Mouse (Mus musculus) spleen, adult 2 months (tissue): ENCODE data around the gene Abcc9. TPM values are rescaled to one million over a fixed set of nuclear protein-coding genes. Genes with fewer than 3 reads are reported as not detected.

Source experiments
- DNase-seq, 2 experiments: peaks; one replicate each; pipeline versions ENCODE4 v3.0.0 to v3.0.0-alpha.2; 2012 to 2021; ENCODE audit warnings: low spot score in 2 of 2, low read depth in 1 of 2
- H3K27ac ChIP-seq: fragments of 200-500 bp; 2 replicates; pipeline ENCODE4 v1.5.1; 2012; ENCODE audit warnings: low read length, inconsistent platforms; ENCODE audit not compliant: insufficient read depth
- H3K27me3 ChIP-seq: fragments of 200-500 bp; 2 replicates; pipeline ENCODE4 v1.6.1; 2012; ENCODE audit warnings: mild to moderate bottlenecking, moderate library complexity, low read length, inconsistent platforms; ENCODE audit not compliant: control insufficient read depth, insufficient read depth
- H3K36me3 ChIP-seq: fragments of 200-500 bp; 2 replicates; pipeline ENCODE4 v1.6.1; 2012; ENCODE audit warnings: mild to moderate bottlenecking, low read length, inconsistent platforms; ENCODE audit not compliant: control insufficient read depth, insufficient read depth
- H3K4me1 ChIP-seq: fragments of 200-500 bp; 2 replicates; pipeline ENCODE4 v1.6.1; 2011; ENCODE audit warnings: inconsistent platforms; ENCODE audit not compliant: control insufficient read depth, insufficient read depth, insufficient read length
- H3K4me3 ChIP-seq: fragments of 200-500 bp; 2 replicates; pipeline ENCODE4 v1.5.1; 2011; ENCODE audit warnings: mild to moderate bottlenecking, inconsistent platforms; ENCODE audit not compliant: insufficient read depth, insufficient read length; ENCODE audit errors: extremely low read depth
- CTCF ChIP-seq: fragments of 200-500 bp; IDR thresholded peaks from 2 replicates; pipeline ENCODE4 v1.5.1; 2011; ENCODE audit warnings: mild to moderate bottlenecking, inconsistent platforms; ENCODE audit not compliant: insufficient read depth, insufficient read length, insufficient replicate concordance; ENCODE audit errors: extremely low read depth
- POLR2A ChIP-seq: fragments of 200-500 bp; IDR thresholded peaks from 2 replicates; pipeline ENCODE4 v1.6.1; 2011; ENCODE audit warnings: low read depth, low read length, inconsistent platforms
- WGBS: fragments of 180-500 bp; shearing (Covaris S2); methylation state at CpG from one replicate; pipeline ENCODE4 v1.1.7; 2018; 5-methylcytosine and 5-hydroxymethylcytosine counted together
- polyA plus RNA-seq: library from polyadenylated mRNA; depleted of rRNA; stranded (reverse); fragments of >200 nt; gene quantifications from 2 replicates; pipeline ENCODE4 v1.2.3, GENCODE M21; 2012

The Abcc9 gene
- polyA plus RNA-seq, 1 experiment: 1.8 TPM

DNA sequence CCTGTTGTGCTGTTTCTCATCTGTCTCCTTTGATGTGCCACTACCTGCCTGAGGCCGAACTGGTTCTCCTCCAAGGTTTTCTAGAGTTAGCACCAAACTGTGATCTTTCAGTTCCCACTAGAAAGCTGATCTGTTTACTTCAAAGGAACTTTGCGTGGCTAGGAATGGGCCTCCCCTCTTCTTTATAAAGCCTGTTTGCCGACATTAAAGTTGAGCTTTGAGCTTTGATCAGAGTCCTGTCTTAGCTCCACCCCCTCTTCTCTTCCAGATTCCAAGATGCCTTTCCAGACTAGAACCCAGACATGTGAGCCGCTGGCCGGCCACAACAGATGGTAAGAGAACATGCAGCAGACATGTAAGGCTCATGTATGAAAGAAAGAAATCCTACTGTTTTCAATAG lies 47.6 kb downstream of the Abcc9 start:
- Histone ChIP-seq H3K36me3 (no peaks in the 10 kb centered on the region), H3K4me3 (no peak overlapping the region), H3K4me1 (no peaks in the 10 kb centered on the region), H3K27me3 (no peaks in the 10 kb centered on the region), H3K27ac (no peak overlapping the region)
- TF ChIP-seq POLR2A (no peak), CTCF (no peak)
- WGBS: 78% methylated on average over 5 of the region's 5 CpGs
- no peak for DNase-seq

DNA sequence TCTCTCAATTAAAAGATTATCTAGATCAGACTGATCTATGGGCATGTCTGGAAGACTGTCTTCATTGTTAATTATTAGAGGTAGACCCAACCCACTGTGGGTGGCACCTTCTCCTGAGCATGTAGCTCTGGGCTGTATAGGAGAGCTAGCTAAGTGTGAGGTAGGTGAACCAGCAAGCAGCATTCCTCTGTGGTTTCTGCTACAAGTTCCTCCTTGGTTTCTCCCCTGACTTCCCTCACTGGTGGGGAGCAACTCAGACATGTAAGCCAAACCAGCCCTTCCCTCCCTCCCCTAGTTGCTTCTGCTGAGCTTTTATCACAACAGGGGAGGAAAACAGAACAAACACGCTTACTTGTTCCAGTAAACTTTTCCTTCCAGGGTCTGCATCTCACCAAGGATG lies 49.9 kb downstream of the Abcc9 start:
- H3K27me3 ChIP-seq: no peaks in the 10 kb centered on the region
- no peaks in the 10 kb centered on the region for H3K4me1 ChIP-seq
- TF ChIP-seq CTCF (no peak), POLR2A (no peak)
- no peak overlapping the region for H3K27ac ChIP-seq
- no peaks in the 10 kb centered on the region for H3K36me3 ChIP-seq
- no peak overlapping the region for H3K4me3 ChIP-seq
- DNase-seq: no peak
- WGBS: 54% methylated on average over 1 of the region's 1 CpGs

DNA sequence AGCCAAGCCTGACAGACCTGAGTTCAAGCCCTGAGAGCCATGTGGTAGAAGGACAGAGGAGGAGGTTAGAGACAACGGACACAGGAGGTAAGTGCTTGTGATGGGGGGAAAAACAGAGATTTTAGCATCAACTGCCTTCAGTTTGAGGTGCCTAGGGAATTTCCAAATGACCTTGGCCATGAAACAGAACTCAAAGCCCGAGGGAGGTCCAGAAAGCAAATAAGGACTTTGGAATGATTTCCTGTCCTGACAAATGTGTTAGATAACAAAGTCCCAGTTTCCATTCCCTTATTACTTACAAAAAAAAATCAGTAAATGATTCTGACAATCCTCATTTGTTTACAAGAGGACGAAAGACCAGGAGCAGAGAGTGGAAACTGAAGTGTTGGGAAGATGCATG lies 52.8 kb downstream of the Abcc9 start:
- no peaks in the 10 kb centered on the region for H3K27me3 ChIP-seq
- DNase-seq: no peak
- H3K4me1 ChIP-seq: no peaks in the 10 kb centered on the region
- WGBS: 67% methylated on average over 3 of the region's 3 CpGs
- H3K4me3 ChIP-seq: no peak overlapping the region
- no peak overlapping the region for H3K27ac ChIP-seq
- TF ChIP-seq CTCF (no peak), POLR2A (no peak)
- no peaks in the 10 kb centered on the region for H3K36me3 ChIP-seq

DNA sequence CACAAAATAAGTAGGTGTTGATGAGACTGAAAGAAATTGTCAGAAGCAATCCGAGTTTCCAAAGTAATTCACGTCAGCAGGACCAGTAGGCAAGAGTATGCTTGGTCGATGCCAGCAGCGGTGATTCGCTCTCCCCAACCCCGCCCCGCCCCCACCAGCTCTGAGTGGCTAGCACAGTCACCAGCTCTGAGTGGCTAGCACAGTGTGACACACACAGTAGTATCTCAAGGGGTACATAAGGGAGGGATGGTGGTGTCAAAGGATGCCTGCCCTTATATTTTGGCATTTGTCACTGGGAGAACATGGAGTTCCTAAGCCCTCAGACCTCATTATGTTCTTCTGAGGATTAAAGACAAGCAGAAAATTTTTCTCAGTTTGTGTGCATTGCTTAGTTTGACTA lies 56.6 kb downstream of the Abcc9 start:
- no peak overlapping the region for H3K27ac ChIP-seq
- H3K4me1 ChIP-seq: no peaks in the 10 kb centered on the region
- H3K36me3 ChIP-seq: no peaks in the 10 kb centered on the region
- WGBS: 83% methylated on average over 7 of the region's 7 CpGs
- no peak for TF ChIP-seq POLR2A
- no peak for TF ChIP-seq CTCF
- H3K4me3 ChIP-seq: no peak overlapping the region
- H3K27me3 ChIP-seq: no peaks in the 10 kb centered on the region
- no peak for DNase-seq

DNA sequence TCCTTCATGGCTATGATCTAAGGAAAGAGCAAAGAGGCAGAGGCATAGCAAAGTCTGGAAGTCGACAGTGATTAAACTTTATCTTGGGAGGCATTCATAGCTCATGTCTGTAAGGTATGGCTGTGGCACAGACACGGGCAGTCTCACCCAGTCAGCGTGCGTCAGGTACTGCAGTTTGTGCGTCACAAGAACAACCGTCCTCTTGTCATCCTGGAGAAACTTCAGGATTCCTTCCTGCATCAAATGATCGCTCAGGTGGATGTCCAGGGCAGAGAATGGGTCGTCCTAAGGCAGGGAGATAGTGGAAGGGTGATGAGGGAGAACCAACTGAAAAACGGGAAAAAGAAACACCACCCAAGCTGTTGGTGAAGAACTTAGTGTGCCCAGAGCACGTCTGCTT lies 62.8 kb downstream of the Abcc9 start:
- no peak overlapping the region for H3K27ac ChIP-seq
- H3K27me3 ChIP-seq: no peaks in the 10 kb centered on the region
- 86% methylated on average over 10 of the region's 10 CpGs for WGBS
- H3K4me3 ChIP-seq: no peak overlapping the region
- no peaks in the 10 kb centered on the region for H3K36me3 ChIP-seq
- TF ChIP-seq CTCF (no peak), POLR2A (no peak)
- H3K4me1 ChIP-seq: no peaks in the 10 kb centered on the region
- no peak for DNase-seq

DNA sequence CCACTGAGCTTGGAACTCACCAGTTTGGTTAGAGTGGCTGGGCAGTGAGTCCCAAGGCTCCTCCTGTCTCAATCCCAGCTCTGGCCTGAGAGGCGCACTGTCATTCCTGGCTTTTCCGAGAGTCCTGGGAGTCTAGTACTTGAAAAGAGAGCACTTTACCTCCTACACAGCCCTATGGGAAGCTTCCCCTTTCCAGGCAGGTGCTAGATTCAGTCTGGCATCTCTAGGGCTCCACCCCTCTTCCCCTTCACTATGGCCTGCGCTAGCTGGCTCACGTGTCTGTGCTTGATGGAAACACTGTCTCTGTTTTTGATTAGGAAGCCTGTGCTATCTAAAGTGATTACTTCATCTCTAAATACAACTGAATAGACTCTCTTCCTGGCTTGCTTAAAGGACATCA lies 66.5 kb downstream of the Abcc9 start:
- WGBS: 78% methylated on average over 4 of the region's 4 CpGs
- Histone ChIP-seq H3K27ac (no peak overlapping the region), H3K36me3 (no peaks in the 10 kb centered on the region), H3K4me1 (no peaks in the 10 kb centered on the region), H3K27me3 (no peaks in the 10 kb centered on the region), H3K4me3 (no peak overlapping the region)
- DNase-seq: no peak
- no peak for TF ChIP-seq CTCF
- TF ChIP-seq POLR2A: no peak

DNA sequence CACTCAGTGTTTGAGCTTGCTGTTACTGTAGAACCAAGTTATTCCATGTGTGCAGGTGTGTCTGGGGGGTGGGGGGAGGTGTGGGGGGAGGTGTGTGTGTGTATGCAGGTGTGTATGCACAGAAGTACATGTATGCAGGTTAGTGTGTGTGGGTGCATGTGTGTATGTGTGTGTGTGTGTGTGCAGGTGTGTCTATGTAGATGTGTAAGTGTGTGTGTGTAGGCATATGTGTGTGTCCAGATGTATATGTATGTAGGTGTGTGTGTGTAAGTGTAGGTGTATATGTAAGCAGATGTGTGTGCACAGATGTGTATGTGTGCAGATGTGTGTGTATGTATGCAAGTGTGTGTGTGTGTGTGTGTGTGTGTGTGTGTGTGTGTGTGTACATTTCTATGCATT lies 66.9 kb downstream of the Abcc9 start:
- Histone ChIP-seq H3K36me3 (no peaks in the 10 kb centered on the region), H3K4me3 (no peak overlapping the region), H3K27me3 (no peaks in the 10 kb centered on the region), H3K27ac (no peak overlapping the region), H3K4me1 (no peaks in the 10 kb centered on the region)
- no peak for DNase-seq
- TF ChIP-seq CTCF (no peak), POLR2A (no peak)
